Mouse (Mus musculus): ENCODE measurements around the gene Shpk.

GRCm38 (mm10) chr11:73205194-73205593 lies 5.9 kb downstream of the Shpk start:
- TF ChIP-seq CTCF (IDR thresholded peaks at IDR 0.05; ENCODE audit: borderline replicate concordance, extremely low read depth, insufficient read depth, insufficient read length), result no peak
- TF ChIP-seq POLR2A (IDR thresholded peaks at IDR 0.05; ENCODE audit: borderline replicate concordance, extremely low read depth, insufficient read depth, insufficient read length, poor library complexity, severe bottlenecking), result no peak
